Mouse (Mus musculus) CH12.LX (cell line): Measurements from ENCODE around the gene Gm49416.

Experiments
- CTCF ChIP-seq, 2 experiments: IDR thresholded peaks in 1 of 2; conservative IDR thresholded peaks in 1 of 2; 2 replicates each; pipeline ENCODE4 v1.5.1; 2011 to 2012; ENCODE audit warnings: low read depth in 2 of 2, low read length in 2 of 2, improper control_type of control experiment in 1 of 2, inconsistent platforms in 1 of 2, mild to moderate bottlenecking in 1 of 2, moderate library complexity in 1 of 2
- E2F4 ChIP-seq: IDR thresholded peaks from 2 replicates; pipeline ENCODE4 v1.6.1; 2011; ENCODE audit warnings: low read depth, low read length, improper control_type of control experiment; ENCODE audit not compliant: insufficient replicate concordance
- POLR2A ChIP-seq: IDR thresholded peaks from 2 replicates; pipeline ENCODE4 v1.6.1; 2011; ENCODE audit warnings: low read depth, mild to moderate bottlenecking, improper control_type of control experiment, low read length
- USF1 ChIP-seq: IDR thresholded peaks from 2 replicates; pipeline ENCODE4 v1.6.1; 2014; ENCODE audit warnings: low read depth, mild to moderate bottlenecking, inconsistent platforms, low read length, improper control_type of control experiment
- ZC3H11A ChIP-seq: IDR thresholded peaks from 2 replicates; pipeline ENCODE4 v1.6.1; 2012; ENCODE audit warnings: low read depth, mild to moderate bottlenecking, inconsistent platforms, low read length, improper control_type of control experiment

- TF ChIP-seq ZC3H11A (no peak), E2F4 (no peak), CTCF (conservative IDR thresholded peaks at IDR 0.05 in 1 of 2, IDR thresholded peaks at IDR 0.05 in 1 of 2; ENCODE audit: low read depth in 2 of 2, low read length in 2 of 2) (no peak), POLR2A (no peak), USF1 (no peak)
Measured at GRCm38 (mm10) chr19:8899079-8899478, 10.4 kb downstream of the Gm49416 start.
